Mouse (Mus musculus) kidney, postnatal 25 days (tissue): Measurements from ENCODE around the gene Bdnf.

Experiments
- DNase-seq, 2 experiments: peaks; one replicate each; pipeline ENCODE4 v3.0.0; 2021; ENCODE audit warnings: mixed read lengths in 2 of 2

The Bdnf gene

DNA sequence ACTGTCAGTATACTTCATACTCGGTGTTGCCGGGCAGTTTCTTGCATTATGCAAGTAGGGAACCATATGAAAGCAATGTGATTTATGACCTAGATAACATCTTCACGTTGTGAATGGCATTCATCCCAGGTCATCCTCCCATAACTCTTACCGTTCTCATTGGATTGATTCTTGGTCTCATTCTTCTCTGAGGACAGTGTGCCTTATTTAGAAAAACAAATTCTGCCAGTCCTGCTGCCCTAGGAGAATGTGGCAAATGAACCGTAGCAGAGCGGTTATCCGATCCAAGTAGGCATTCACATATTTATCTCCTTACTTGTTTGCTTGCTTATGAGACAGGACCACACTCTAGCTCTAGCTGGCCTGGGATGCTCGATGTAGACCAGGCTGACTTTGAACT, 32.0 kb downstream of the Bdnf start:
- no peak for DNase-seq

DNA sequence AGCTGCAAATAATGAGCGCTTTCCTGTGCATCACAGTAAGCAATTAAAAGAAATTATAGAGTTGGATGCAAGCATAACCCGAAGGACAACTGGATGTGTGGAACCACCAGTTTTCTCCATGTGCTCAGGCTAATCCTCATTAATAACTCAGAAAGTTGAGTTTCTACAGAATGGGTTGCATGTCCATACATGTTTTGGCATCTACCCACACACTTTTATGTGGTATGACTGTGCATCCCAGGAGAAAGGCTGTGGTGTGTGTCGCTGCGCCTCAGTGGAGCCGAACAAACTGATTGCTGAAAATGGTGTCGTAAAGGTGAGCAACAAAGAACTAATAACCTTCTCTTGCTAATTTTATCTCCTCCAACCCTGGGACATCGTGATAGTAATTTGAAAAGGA, 34.8 kb downstream of the Bdnf start:
- DNase-seq, result no peak

DNA sequence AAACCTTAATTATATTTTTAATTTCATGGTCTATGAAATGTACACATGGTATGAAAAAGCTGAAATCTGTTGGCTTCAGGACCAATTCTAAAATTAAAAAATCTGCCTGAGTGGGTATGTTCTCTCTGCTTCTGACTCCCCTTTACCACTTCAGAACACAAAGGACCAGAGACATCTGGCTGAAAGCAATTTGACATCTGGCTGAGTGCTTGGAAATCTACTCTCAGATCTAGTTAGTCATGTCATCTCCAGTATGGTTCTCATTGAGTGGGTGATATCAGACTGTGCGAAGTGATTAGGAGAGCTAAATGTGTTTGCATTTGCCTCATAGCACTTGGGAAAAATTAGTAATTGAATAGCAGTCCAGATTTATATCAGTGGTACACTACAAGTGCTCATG, 36.5 kb downstream of the Bdnf start:
- no peak for DNase-seq

DNA sequence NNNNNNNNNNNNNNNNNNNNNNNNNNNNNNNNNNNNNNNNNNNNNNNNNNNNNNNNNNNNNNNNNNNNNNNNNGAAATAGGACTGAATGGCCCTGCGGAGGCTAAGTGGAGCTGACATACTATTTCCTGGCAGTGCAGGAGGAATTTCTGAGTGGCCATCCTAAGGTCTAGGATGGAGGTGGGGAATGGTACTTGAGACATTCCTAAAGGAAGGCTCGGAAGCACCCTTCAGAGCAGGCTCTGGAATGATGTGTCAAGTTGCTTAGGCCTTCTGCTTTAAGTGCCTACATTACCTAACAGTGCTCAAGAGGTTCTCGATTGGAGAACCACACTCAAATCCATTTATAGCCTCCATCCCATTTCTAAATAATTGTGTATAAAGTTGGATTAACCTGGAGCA, 50.8 kb downstream of the Bdnf start:
- no peak for DNase-seq

DNA sequence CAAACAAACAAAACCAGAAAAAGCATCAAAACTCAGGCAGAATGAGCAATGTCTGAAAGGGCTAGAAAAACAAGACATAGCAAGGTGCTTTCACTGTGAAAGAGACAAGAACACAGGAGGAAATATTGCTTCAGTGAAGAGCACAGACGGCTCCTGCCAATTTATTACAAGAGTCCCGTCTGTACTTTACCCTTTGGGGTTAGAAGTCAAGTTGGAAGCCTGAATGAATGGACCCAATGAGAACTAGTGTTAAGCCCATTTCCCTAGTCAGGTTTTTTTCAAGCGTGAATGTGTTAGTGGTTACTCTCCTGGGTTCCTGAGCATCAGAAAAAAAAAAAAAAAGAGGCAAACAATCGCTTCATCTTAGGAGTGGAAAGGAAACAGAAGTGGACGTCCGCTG, 51.3 kb downstream of the Bdnf start:
- peak in 1 of 2 experiments; percentile 18 for DNase-seq

DNA sequence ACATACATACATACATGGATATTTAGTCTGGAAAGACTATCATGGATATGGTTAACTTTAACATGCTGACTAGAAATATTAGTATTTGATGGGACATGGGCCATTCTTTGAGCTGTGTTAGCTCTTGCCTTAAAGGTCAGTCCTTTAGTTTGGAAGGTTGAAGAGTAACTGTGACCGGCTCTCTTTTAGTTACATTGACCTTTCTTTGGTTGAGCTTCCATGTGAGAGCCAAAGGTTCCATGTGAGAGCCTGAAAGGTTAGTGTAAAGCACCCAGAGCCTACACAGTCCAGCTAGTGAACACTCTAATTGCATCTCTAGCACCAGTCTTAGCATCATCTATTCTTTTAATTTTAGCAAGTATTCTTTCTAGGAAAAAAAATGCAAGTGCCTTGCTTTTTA, 54.7 kb downstream of the Bdnf start:
- DNase-seq, result no peak

DNA sequence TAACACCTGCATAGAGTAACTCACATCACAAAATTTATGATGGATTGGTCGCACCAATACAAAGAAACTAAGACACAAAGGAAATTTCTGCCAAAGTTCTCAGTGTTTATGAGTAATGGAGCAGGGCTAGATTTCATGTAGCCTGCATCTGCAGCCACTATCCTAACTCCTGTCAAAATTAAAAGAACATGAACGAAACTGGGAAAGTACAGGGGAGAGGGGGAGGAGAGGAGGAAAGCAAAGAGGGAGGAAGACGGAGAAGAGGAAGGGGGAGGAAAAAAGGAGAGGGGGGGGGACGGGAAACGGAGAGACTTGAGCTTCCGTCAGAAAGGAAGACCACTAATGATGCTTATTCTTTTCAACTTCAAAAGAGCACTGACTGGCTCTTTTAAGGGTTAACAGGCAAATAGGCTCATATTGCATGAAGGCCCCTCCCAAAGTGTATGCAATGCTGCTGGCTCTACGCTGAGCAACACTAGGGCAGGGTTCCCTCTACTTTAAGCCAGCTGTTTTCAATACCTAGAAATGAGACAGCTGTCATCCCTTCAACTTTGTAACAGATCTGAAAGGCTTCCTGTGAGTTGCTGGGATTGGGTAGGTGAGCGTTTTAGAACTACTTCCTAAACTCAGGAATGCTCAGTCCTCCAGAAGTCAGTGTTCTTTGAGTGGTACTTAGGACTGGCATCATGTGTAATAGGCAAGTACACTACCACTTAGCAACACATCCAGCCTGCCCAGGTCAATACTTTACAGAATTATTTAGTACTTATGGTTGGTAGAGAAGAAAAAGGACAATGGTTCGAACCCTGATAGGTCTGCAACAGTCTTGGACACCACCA, 58.9 kb downstream of the Bdnf start:
- no peak for DNase-seq

DNA sequence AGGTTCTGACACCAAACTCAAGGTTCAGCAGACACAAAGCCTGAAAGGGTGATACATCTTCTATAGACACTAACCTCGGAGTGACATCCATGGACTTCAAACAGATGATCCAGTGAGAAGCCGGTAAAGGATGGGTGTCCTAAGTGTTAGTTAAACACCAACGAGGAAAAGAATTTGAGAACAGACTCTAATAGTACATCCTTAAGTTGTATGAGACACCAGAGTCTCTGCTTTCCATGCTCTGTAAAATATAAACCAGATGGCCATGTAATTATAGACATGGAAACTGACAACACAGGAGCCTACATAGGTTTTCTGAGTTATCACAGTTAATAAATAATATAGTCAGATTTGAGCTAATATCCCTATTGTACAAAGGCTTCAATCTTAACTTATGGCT, 59.7 kb downstream of the Bdnf start:
- DNase-seq, result no peak

DNA sequence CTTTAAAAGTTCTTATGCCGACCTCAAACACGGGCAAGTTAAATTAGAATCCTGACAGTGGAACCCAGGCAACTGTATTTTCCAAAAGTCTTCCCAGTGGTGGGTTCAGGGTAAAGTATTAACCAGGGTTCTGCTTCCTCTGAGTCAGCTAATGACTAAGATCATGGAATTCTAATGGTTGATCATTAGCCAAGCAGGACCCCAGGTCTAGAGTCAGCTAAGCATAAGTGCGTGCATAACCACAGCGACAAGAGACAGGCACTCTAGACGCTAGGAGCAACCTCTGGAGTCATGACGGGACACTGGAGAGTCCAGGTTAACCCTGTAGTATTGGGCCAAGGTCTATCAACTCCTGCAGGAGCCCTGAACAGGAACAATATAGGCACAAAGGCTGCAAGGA, 60.2 kb downstream of the Bdnf start:
- DNase-seq, result peak; percentile 50 to 73

DNA sequence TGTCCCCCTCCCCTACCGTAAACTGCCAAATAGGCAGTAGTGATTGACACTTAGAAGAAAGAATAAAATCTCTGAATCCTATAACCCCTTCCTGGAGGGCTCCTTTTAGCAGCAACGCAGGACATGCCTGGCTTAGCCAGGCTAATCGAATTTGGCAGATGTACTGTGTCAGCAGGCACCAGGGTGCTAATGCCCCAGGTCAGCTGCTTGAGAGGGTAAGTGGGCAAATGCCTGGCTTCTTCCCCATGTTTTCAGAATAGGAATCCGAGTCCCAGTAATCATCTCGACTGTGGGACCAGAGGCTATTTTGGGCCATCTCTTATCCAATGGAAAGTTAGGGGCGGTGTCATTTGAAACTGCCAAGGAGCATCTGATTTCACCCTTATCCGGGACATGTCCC, 60.8 kb downstream of the Bdnf start:
- DNase-seq, result peak; percentile 22 to 62

DNA sequence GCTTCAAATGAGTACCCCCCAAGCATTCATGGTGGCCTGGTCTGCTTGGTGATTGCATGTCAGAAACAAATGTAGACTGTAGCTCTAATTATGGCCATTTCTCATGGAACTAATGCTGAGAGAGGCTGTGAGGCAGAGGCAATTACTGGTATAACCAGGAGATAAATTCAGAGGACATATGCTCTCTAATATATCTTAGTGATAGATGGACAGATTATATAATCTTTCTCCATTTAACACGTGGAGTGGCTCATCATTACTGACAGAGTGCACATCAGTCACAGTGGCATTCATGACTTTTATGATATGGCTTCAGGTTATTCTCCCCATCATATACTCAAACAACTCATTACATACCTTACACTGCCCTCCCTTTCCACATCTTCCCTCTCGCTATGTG, 61.8 kb downstream of the Bdnf start:
- no peak for DNase-seq

DNA sequence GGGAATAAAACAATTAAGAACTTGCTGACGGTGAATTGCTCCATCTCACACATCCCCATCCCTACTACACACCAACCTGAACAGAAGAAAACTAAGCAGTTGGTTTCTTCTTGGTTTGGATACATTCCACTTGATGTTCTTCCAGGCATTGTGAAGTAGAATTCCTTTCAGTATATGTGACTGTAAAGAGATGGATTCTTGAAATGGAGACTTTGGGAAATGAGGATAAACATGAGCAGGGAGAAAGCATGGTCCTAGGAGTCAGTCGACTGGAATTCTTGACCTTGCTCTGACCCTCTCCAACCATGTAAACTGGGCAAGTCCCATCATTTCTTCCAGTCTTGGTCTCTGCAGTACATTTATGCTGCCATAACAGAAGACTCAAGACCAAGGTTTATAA, 63.8 kb downstream of the Bdnf start:
- no peak for DNase-seq

DNA sequence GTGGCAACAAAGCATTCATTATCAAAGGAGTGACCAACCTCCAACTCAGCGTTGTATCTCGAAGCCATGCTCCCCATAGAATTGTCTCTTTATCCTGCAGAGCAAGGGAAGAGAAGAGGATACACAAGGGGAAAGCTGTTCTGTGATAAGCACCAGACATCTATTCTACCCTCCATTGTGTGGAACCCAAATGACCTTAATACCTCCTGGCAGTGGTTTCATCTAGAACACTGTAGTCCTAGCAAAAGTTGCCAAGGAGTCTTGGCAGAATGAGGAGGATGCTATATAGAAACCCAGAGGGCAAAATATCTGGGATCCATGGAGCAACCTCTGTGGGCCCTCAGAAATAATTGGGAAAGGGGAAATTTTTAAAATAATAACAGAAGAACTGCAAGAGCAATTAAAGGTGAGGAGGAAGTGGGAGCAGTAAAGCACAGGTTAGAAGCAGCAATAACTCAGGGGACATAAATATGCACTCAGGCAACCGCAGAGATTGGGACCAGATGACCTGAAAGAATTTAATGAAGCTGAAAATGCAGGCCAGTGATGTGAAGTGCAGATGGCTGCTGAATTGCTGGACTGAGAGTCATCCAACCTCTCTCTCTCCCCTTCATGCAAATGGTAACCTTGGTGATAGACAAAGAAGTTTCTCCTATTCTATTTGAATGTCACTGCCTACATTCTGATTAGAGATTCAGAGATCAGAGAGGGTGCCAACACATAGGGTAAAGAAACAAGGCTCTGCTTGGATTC, 68.9 kb downstream of the Bdnf start:
- no peak for DNase-seq

DNA sequence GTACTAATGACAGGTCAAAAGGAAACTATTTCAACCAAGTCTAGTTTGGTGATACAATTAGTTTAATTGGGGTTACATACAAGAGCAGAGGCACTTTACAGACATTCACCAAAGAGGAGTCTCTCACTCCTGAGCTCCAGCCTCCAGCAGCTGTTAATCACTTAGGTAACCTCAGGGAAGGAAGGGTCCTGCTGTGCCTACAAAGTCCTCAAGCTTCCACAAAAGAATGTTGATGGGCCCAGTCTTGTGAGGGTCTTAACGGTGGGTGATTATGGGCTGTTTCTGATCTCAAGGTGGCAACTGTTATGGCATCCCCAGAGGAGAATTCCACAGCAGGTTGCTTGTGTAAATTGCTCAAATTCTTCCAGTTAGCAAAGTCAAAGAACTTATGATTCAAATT, 71.7 kb downstream of the Bdnf start:
- DNase-seq, result no peak

DNA sequence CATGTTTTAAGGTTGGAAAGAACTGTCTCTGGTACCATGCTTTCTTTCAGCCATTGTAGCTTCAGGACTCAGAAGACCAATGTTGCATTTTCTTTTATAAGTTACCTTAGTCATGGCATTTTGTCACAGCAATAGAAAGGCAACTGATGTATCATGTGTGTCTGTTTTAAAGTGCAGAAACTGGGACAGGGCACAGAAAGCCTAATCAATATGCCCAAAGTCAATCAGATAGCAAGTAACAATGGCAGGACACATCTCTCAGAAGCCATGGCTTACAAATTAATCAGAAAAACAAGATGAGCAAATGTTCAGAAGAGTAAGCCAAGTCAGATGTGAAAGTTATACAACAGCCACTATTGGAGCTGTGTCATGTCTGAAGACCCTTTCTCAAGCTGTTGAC, 73.9 kb downstream of the Bdnf start:
- DNase-seq, result no peak

DNA sequence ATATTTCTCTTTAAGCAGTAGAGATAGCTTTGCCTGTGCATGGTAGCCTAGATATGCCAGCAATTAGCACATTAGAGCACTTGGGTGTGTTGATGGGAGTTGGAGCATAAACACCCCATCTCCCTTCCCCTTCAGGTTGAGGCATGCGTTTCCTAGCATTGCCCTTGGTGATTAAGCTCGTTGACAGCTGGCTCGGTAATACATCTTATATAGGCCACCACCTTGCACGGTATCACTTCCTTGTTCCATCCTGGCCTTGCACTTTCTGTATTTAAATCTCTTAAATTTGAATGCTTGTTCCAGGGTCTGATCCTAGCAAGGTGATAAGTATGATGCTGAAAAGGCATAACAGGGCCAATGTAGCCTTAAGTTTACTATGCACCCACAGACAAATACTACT, 74.3 kb downstream of the Bdnf start:
- DNase-seq, result no peak

DNA sequence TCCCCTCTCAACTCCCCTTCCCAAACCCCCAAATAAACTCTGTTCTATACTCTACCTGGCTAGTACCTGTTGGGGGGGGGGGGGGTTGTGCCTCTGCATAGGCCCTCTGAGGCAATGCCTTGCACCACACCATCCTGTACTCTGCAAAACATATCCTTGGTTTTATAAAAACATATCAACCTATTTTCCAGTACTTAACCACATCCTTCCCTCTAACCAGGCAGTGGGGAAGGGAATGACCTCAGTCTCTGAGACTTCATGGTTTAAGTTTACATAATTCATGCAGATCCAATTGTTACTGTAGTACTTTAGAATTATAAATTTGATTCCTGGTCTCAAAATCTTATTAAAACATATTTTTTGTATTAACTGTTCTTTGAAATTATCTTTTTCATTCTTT, 75.5 kb downstream of the Bdnf start:
- no peak for DNase-seq

DNA sequence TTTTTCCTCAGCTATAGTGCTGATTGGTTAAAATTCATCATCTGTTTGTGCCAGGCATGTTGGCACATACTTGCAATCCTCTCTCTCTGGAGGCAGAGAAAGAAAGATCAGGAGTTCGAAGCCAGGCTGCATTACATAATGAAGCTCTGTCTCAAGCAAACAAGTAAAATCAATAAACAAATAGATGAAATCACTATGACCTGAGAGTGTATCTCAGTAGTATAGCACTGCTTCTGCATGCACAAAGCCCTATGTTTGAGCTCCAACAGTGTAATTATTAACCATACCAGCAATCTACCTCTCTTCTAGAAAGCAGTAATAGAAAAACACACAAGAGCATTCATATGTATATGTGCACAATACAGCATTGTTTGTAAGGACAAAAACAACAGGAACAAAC, 76.0 kb downstream of the Bdnf start:
- no peak for DNase-seq

DNA sequence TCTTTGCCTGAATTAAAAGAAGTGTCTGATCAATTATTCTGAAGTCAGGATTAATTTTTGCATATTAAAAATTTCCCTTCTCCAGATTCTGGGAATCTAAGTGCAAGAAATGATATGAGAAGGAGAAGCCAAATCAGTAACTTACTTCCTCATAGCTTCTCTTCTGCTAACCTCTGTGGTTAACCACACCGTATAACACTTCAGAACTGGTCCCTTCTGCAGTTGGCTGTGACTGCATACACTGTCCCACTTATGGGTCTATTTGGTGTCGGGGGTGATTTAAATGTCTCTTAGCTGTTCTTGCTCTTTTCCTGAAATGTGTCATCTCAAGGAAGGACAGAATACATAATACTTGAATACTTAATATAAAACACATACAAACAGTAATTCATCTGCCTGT, 81.8 kb downstream of the Bdnf start:
- DNase-seq, result no peak

DNA sequence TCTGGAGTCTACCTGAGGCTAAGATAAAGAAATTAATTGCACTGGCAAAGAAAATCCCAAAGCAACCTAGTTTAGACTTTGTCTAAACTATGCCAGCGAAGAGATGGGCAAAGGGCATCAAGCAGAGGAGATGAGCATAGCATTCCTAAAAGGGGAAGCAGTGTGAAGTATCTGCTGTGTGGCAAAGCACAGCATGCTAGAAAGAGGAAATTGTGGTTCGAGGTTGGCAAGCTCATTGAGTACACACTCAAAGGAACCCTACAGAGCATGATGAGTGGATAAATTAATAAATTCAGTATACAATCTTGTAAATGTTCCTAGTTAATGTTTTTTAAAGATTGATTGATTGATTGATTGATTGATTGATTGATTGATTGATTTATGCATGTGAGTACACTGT, 92.3 kb downstream of the Bdnf start:
- no peak for DNase-seq

DNA sequence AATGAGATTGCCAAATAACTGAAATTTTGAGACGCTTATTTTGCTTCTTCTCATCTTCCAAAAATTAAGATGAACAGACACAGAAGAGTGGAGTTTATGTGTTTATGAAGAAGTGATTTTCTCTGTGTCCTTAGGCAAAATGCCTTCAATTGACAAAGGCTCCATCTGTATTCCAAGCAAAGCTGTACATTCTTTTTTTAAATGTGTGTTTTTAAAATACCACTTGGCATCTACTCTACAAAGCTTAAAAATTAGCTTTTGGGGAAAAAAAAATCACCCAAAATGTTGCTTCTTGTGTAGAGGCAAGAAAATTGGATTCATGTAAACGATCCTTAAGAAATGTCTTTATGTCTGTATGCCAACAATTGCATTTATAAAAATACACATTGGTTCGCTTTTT, 94.3 kb downstream of the Bdnf start:
- DNase-seq, result no peak

DNA sequence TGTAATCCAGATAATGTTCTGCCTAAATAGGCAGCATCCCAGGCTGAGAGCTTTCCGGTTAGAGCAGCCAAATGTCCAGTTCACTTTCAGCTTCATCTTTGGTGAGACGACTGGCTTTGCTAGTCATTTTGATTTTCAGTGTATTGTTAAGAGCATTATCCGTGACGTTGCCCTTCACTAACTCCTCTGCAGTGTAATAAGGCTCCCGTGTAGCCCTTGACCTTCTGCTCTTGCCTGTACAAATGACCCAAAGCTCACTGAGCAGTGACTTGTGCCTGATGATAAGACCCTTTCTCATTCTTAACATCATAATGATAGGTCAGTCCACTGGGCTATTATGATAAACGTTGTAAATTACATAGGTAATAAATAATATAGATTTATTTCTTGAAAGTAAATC, 101.9 kb downstream of the Bdnf start:
- DNase-seq, result no peak
